Mouse (Mus musculus): ENCODE results near the gene Gm20388.

DNA sequence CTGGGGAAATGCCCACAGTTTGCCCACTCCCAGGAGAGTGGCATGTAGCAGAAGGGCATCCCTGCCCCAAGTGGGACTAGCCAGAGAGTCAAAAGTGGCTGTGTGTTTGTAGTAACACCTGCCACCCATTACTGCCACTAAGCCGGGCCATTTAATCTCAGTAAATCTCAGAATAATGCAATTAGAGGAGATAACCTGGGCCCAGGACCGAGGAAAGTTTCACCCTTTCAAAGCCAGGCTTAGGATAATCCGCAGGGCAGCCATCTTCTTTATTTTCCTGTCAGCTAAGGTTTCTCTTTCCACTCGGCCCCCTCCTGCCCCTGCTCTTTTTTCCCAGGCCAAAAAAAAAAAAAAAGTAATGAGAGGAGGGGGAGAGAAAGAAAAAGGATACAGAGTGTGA lies 1322.6 kb downstream of the Gm20388 start:
- TF ChIP-seq POLR2A (IDR thresholded peaks at IDR 0.05; ENCODE audit: borderline replicate concordance, extremely low read depth, insufficient read depth, insufficient read length, poor library complexity, severe bottlenecking) = no peak
- no peak for TF ChIP-seq CTCF (IDR thresholded peaks at IDR 0.05; ENCODE audit: borderline replicate concordance, extremely low read depth, insufficient read depth, insufficient read length)

Data from brain, embryonic 14.5 days (tissue).